Mouse (Mus musculus) left cerebral cortex, postnatal 25 days (tissue): ENCODE data around the gene Olfr124. TPM values are rescaled to one million over a fixed set of nuclear protein-coding genes. Genes with fewer than 3 reads are reported as not detected.

ENCODE experiments used
- DNase-seq, 2 experiments: peaks; one replicate each; pipeline ENCODE4 v3.0.0; 2022; ENCODE audit warnings: low spot score in 2 of 2, mixed read lengths in 1 of 2
- intact Hi-C: fragments of 180-260 bp; cut with DNase I; formaldehyde crosslinking; loops from one replicate; pipeline ENCODE4 v1.15.1; 2025
- total RNA-seq, 2 experiments: library from RNA; stranded (reverse); gene quantifications; 2 replicates each; pipeline ENCODE4 v1.2.3; 2021

Olfr124 gene
- not detected for total RNA-seq

DNA sequence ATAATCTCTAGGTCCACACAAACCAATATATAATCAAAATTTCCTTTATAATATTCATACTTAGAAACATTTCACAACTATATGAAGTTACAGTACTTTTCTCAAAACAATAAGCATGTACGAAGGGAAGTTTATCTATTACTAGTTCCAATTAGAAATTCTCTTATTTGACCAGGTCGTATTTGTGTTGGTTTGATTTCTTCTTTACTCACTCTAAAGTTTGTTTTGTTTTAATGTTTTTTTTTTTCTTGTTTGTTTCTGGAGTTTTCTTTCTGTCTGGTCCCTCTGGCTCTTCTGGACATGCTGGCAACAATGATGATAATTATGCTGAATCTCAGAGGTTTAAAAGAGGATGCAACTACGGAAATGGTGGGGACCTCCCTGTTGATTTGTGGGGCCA lies at the start of gene Olfr124:
Gene Olfr124 (plus strand): TSS at position 301 of the 400 bp plus-strand sequence.
- intact Hi-C loops: no loop called here
- DNase-seq: no peak

DNA sequence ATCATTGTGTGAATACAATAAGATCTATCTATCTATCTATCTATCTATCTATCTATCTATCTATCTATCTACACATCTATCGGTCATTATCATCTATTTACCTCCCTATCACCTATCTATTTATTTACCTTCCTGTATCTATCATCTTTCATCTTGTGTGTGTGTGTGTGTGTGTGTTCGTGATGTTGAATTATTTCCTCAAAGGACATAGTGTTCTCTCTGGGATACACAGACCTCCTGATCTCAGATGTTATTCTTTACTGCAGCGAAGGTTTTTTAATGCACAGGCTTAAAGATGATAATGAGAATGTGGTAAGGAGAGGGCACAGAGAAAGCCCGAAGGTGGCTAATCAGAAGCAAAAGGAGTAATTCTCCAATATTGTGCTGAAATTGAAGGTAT lies 31.4 kb upstream of the Olfr124 start, which contains the start of gene Olfr122:
Gene Olfr122 (plus strand): TSS at position 301 of the 400 bp plus-strand sequence.
- intact Hi-C loops: no loop called here
- no peak for DNase-seq

DNA sequence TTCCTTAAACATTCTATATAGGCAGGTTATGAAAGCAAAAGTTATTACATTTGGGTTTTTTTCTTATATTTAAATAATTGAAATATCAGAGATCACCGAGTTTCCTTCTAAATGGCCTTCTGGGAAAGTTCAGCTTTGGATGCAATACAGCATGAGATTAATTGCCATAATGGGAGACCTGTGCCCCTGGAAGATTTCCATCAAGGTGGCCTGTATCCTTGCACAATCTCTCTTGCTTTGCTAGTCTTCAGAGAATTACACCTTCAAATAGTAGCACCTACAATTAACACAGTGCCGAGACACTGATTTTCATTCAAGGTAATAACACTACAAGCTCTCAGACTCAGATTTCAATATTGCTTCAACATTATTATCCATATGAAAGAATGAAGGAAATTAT lies 6.5 kb upstream of the Olfr124 start, which contains the start of gene Olfr123:
Gene Olfr123 (plus strand): TSS at position 301 of the 400 bp plus-strand sequence.
- DNase-seq: no peak
- intact Hi-C loops: no loop called here

DNA sequence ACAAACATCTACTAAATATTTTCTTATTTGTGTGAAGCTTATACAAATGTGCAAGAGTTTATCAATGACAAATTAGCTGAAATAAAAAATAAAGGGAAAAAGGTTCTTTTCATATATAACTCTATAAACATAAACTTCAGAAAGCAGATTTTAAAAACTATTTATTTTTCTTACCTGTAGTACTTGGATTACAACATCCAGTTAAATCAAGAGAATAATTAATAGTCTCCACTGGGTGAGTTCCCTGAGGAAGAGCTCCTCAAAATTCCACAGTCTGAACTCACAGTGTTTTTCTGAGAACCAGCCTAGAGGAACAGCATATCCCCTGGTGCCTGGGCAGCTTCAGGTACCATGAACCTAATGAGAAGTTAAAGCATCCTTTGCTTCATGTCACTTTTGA lies 33.0 kb downstream of the Olfr124 start, which contains the start of gene Olfr125:
Gene Olfr125 (plus strand): TSS at position 301 of the 400 bp plus-strand sequence.
- intact Hi-C loops: no loop called here
- no peak for DNase-seq

DNA sequence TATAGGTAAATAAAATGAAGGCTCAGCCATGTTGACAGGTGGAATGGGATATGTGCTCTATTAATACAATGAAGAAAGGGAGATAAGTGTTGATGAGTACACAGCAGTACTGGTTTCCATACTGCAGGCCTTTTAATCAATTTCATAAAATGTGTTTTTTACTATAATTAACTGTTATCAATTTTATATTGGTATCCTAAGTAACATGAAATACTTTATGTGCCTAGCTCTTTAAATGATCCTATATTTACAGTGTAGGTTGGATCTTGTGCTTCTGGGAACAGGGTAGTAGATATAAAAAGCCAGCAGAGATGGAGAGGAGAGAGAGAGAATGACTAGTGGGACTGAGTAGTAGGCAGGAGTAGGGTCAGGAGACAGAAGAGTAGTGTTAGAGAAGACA lies 47.5 kb downstream of the Olfr124 start, which contains the start of gene Olfr126:
Gene Olfr126 (plus strand): TSS at position 301 of the 400 bp plus-strand sequence.
- DNase-seq: no peak

More for the DNA sequence above, 47.5 kb downstream of the Olfr124 start, which contains the start of gene Olfr126:
- intact Hi-C loops: no loop called here

Other genes with a start within 250 kb of the Olfr124 start
- not detected for gene Olfr112, start 230.4 kb upstream of the Olfr124 start, total RNA-seq
- not detected for gene Olfr113, start 222.2 kb upstream of the Olfr124 start, total RNA-seq
- gene Olfr114, start 207.1 kb upstream of the Olfr124 start, total RNA-seq: not detected
- gene Olfr115, start 172.8 kb upstream of the Olfr124 start, total RNA-seq: not detected
- not detected for gene Olfr116, start 172.7 kb upstream of the Olfr124 start, total RNA-seq
- not detected for gene Olfr117, start 136.1 kb upstream of the Olfr124 start, total RNA-seq
- gene Olfr118, start 132.9 kb upstream of the Olfr124 start, total RNA-seq: not detected
- gene Olfr119, start 103.3 kb upstream of the Olfr124 start, total RNA-seq: not detected
- not detected for gene Olfr120, start 78.1 kb upstream of the Olfr124 start, total RNA-seq
- gene Olfr121, start 51.0 kb upstream of the Olfr124 start, total RNA-seq: not detected
- gene Olfr122, start 31.3 kb upstream of the Olfr124 start, total RNA-seq: not detected
- gene Olfr123, start 6.4 kb upstream of the Olfr124 start, total RNA-seq: not detected
- gene Olfr125, start 33.1 kb downstream of the Olfr124 start, total RNA-seq: not detected
- not detected for gene Olfr126, start 47.6 kb downstream of the Olfr124 start, total RNA-seq
- not detected for gene Olfr127, start 100.5 kb downstream of the Olfr124 start, total RNA-seq
- gene Olfr128, start 120.7 kb downstream of the Olfr124 start, total RNA-seq: not detected
- not detected for gene Olfr761, start 153.2 kb downstream of the Olfr124 start, total RNA-seq